Mouse (Mus musculus): Measurements from ENCODE around the gene Abcc5.

- no peak for TF ChIP-seq CTCF (conservative IDR thresholded peaks at IDR 0.05; ENCODE audit: low read length)
- no peak for TF ChIP-seq NANOG (IDR thresholded peaks at IDR 0.05; ENCODE audit: borderline replicate concordance, low read length)
- no peak for TF ChIP-seq POU5F1 (IDR thresholded peaks at IDR 0.05; ENCODE audit: borderline replicate concordance, low read length)
These were observed 97.9 kb downstream of the Abcc5 start for GRCm38 (mm10) chr16:20328306-20328705.

Measured in E14TG2a.4 (cell line).